Mouse (Mus musculus) heart, embryonic 15.5 days (tissue): ENCODE measurements around the gene Slc25a51. TPM values are rescaled to one million over a fixed set of nuclear protein-coding genes. Genes with fewer than 3 reads are reported as not detected.
A peak's percentile ranks its signal among the peaks of the same experiment; 100 is the strongest.

Experiments used
- ATAC-seq: fragments of 200-750 bp; cut with Nextera tagmentation; replicated peaks from 2 replicates; pipeline ENCODE4 v1.8.0; 2017; ENCODE audit warnings: low read depth, moderate TSS enrichment; ENCODE audit not compliant: insufficient number of reproducible peaks, insufficient read depth, low FRiP score
- H3K27ac ChIP-seq: fragments of 300-500 bp; sonication (generic); 2 replicates; pipeline ENCODE4 v1.5.1; 2015; ENCODE audit warnings: mild to moderate bottlenecking, inconsistent platforms
- H3K27me3 ChIP-seq: fragments of 300-500 bp; sonication (generic); 2 replicates; pipeline ENCODE4 v1.6.1; 2015; ENCODE audit warnings: inconsistent platforms
- H3K36me3 ChIP-seq: fragments of 300-500 bp; sonication (generic); 2 replicates; pipeline ENCODE4 v1.6.1; 2015; ENCODE audit warnings: mild to moderate bottlenecking, inconsistent platforms
- H3K4me1 ChIP-seq: fragments of 300-500 bp; sonication (generic); replicated peaks from 2 replicates; pipeline ENCODE4 v1.6.1; 2015; ENCODE audit warnings: inconsistent platforms
- H3K4me2 ChIP-seq: fragments of 300-500 bp; sonication (generic); 2 replicates; pipeline ENCODE4 v1.6.1; 2015; ENCODE audit warnings: inconsistent platforms, mild to moderate bottlenecking, moderate library complexity
- H3K4me3 ChIP-seq: fragments of 300-500 bp; sonication (generic); 2 replicates; pipeline ENCODE4 v1.5.1; 2015; ENCODE audit warnings: mild to moderate bottlenecking, inconsistent platforms
- H3K9ac ChIP-seq: fragments of 300-500 bp; sonication (generic); 2 replicates; pipeline ENCODE4 v1.6.1; 2015; ENCODE audit warnings: mild to moderate bottlenecking, inconsistent platforms
- H3K9me3 ChIP-seq: fragments of 300-500 bp; sonication (generic); replicated peaks from 2 replicates; pipeline ENCODE4 v1.6.1; 2016; ENCODE audit warnings: inconsistent platforms
- WGBS: fragments of 180-500 bp; shearing (Covaris S2); methylation state at CpG from one replicate; pipeline ENCODE4 v1.1.7; 2015; ENCODE audit warnings: mixed read lengths; 5-methylcytosine and 5-hydroxymethylcytosine counted together
- polyA plus RNA-seq: library from polyadenylated mRNA; unstranded; fragments of >200 nt; fragmentation: Nextera tagmentation; extraction: Ambion mirVana; gene quantifications from 2 replicates; pipeline ENCODE4 v1.2.1, GENCODE M21; 2015

Gene Slc25a51
- polyA plus RNA-seq, 1 experiment from 2014 or later = 71.7 TPM

GRCm38 (mm10) chr4:45423406-45423805 is 14.8 kb upstream of the Slc25a51 start:
- Histone ChIP-seq H3K4me2 (no peak overlapping the region), H3K36me3 (no peaks in the 10 kb centered on the region), H3K27me3 (no peaks in the 10 kb centered on the region), H3K4me1 (peaks cover 41% of the 10 kb centered on the region), H3K4me3 (no peak overlapping the region), H3K9me3 (no peaks in the 10 kb centered on the region), H3K9ac (no peak overlapping the region), H3K27ac (no peak overlapping the region)
- WGBS = 42% methylated on average over 8 of the region's 8 CpGs
- ATAC-seq = 0 out of 2 replicates have a peak, but pooled peaks have one; percentile 5

GRCm38 (mm10) chr4:45422640-45423039 is 14.1 kb upstream of the Slc25a51 start:
- Histone ChIP-seq H3K9me3 (no peaks in the 10 kb centered on the region), H3K4me3 (no peak overlapping the region), H3K4me1 (peaks cover 46% of the 10 kb centered on the region), H3K9ac (no peak overlapping the region), H3K36me3 (no peaks in the 10 kb centered on the region), H3K27ac (peak overlapping the region; percentile 64), H3K27me3 (no peaks in the 10 kb centered on the region), H3K4me2 (no peak overlapping the region)
- WGBS = 57% methylated on average over 10 of the region's 10 CpGs
- ATAC-seq = no peak

DNA sequence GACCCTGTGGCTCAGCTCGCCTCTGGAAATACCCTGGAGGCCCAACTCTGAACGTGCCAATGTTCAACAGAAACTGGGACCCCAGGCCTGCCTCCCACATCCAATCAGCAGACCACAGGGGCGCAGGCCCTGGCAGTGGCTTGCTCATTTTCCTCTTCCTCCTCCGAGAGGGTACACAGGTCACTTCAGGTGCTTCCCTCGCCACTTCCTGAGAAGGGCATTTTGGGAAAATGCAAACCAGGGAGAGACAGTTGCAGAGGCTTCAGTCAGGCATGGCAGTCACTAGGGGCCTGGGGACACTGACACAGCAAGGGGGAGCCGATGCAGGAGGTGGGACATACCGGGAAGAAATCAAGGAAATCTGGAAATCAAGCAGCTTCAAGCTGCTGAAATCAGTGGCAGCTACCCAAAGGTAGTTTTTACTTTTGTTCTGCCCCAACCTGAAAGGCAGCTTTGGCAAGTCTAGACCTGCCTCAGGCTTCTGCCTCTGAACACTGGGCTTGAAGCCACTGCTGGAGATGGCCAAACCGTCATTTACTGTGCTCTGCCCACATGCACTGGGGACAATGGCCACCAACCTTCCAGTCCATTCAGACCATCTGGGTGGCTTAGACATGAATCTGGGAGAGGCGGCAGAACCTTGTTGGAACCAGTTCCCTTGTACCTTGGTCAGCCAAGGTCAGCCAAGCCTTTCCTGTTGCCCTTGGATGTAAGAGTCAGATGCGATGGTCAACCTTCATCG is 13.1 kb upstream of the Slc25a51 start:
- no peak for ATAC-seq
- peaks cover 46% of the 10 kb centered on the region for H3K4me1 ChIP-seq
- no peak overlapping the region for H3K4me2 ChIP-seq
- H3K9me3 ChIP-seq = no peaks in the 10 kb centered on the region
- no peak overlapping the region for H3K4me3 ChIP-seq
- no peaks in the 10 kb centered on the region for H3K27me3 ChIP-seq
- no peak overlapping the region for H3K9ac ChIP-seq
- H3K27ac ChIP-seq = peak overlapping the region; percentile 64
- H3K36me3 ChIP-seq = no peaks in the 10 kb centered on the region
- WGBS = 82% methylated on average over 11 of the region's 11 CpGs

- no peaks in the 10 kb centered on the region for H3K9me3 ChIP-seq
- WGBS = 70% methylated on average over 3 of the region's 3 CpGs
- ATAC-seq = no peak
- H3K27ac ChIP-seq = peak overlapping the region; percentile 42
- no peak overlapping the region for H3K9ac ChIP-seq
- H3K4me2 ChIP-seq = no peak overlapping the region
- no peak overlapping the region for H3K4me3 ChIP-seq
- no peaks in the 10 kb centered on the region for H3K27me3 ChIP-seq
- no peaks in the 10 kb centered on the region for H3K36me3 ChIP-seq
- peaks cover 46% of the 10 kb centered on the region for H3K4me1 ChIP-seq
Observed at GRCm38 (mm10) chr4:45420733-45421132, 12.2 kb upstream of the Slc25a51 start.

DNA sequence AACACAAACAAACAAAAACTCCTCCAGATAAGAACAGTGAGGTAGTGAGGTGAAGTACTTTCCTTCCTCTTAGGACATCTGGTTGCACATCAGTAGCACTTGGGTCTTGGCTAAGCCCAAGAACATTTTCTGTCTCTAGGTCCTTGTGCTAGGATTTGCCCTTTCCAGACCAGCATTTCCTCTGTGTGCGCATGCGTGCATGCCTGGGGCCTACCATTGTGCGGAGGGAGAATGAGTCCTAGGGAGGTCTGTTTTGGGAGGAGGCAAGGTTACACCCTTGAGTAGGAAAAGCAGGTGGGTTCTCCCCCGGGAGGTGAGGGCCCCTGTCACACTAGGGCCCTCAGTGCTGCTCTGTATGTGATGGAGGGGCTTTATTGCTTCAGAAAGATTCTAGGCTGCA is 10.5 kb upstream of the Slc25a51 start:
- Histone ChIP-seq H3K4me3 (no peak overlapping the region), H3K9me3 (no peaks in the 10 kb centered on the region), H3K27me3 (no peaks in the 10 kb centered on the region), H3K4me2 (no peak overlapping the region), H3K4me1 (peaks cover 45% of the 10 kb centered on the region), H3K36me3 (no peaks in the 10 kb centered on the region), H3K9ac (no peak overlapping the region), H3K27ac (no peak overlapping the region)
- WGBS = 87% methylated on average over 4 of the region's 4 CpGs
- ATAC-seq = no peak

DNA sequence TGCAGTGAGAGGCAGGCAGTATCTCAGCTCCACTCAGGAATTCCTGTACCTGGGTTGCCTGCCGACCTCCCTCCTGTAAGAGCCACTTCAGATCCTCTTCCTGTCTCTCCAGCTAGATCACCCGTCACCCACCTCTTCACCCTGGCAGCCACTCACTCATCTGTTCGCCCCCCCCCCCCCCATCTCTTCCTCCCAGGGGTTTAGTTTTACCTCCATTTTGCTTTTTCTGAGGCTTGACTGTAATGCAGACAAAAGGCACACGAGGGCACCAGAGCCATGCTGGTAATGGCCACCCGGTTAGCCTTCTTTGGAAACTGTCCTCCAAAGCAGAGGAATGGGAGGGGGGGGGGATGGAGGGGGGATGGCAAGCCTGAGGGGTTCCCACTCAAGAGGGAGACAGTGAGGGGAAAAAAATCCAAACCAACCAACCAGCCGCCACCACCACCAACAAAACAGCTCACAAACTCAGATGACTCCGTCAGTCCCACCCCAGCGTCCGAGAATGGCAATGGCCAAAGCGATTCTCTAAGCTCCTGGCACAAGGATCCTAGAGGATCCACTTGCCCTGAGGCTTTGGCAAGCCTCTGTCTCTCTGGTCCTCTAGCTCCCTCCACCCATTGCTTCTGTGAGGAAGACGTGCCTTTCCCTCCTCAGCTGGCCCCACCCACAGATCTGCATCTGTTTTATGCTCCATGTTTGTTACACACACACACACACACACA is 9.8 kb upstream of the Slc25a51 start:
- no peaks in the 10 kb centered on the region for H3K9me3 ChIP-seq
- H3K4me1 ChIP-seq = peaks cover 38% of the 10 kb centered on the region
- H3K27ac ChIP-seq = no peak overlapping the region
- H3K9ac ChIP-seq = no peak overlapping the region
- ATAC-seq = no peak
- peak overlapping the region; percentile 48 for H3K4me2 ChIP-seq
- no peaks in the 10 kb centered on the region for H3K36me3 ChIP-seq
- no peaks in the 10 kb centered on the region for H3K27me3 ChIP-seq
- H3K4me3 ChIP-seq = no peak overlapping the region
- 19% methylated on average over 10 of the region's 11 CpGs for WGBS

- Histone ChIP-seq H3K27me3 (no peaks in the 10 kb centered on the region), H3K27ac (no peak overlapping the region), H3K4me3 (no peak overlapping the region), H3K36me3 (no peaks in the 10 kb centered on the region), H3K4me2 (no peak overlapping the region), H3K9ac (no peak overlapping the region), H3K4me1 (peaks cover 25% of the 10 kb centered on the region), H3K9me3 (no peaks in the 10 kb centered on the region)
- no peak for ATAC-seq
- 66% methylated on average over 7 of the region's 7 CpGs for WGBS
Observed at GRCm38 (mm10) chr4:45416314-45416713, 7.7 kb upstream of the Slc25a51 start.

DNA sequence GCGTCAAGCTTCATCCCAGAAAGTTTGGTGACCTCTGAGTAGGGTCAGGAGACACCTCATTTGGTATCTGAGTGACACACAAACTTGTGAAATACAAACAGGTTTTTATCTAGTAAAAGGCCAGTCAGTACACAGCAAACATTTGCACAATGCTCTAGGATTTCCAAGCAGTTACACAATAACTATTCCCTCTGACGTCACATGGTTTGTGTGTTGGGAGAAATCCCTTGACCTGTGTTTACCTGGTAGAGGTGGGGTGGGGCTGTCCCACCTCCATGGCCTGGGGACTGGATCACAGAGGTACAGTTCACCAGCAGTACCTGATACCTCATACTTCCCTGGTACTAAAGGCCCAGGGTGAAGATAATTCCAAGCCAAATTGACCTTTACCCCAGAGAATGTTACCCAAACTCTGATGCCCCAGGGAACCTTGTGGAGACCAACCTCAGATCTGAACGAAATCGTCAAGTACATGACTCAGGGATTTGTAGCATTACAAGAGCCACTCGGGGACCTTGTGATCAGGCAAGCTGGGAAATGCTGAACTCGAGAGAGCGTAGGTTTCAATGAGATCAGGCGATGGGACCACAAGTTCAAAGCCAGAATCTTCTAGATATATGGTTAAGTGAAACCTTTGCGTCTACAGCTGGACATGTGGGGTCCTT is 5.2 kb upstream of the Slc25a51 start:
- no peaks in the 10 kb centered on the region for H3K36me3 ChIP-seq
- no peak for ATAC-seq

GRCm38 (mm10) chr4:45412433-45413192 is 4.0 kb upstream of the Slc25a51 start:
- no peak overlapping the region for H3K4me3 ChIP-seq

More for the DNA sequence above, 5.2 kb upstream of the Slc25a51 start:
- Histone ChIP-seq H3K27ac (no peak overlapping the region), H3K9ac (no peak overlapping the region), H3K9me3 (no peaks in the 10 kb centered on the region), H3K4me3 (no peak overlapping the region), H3K27me3 (no peaks in the 10 kb centered on the region), H3K4me1 (peaks cover 18% of the 10 kb centered on the region), H3K4me2 (no peak overlapping the region)
- WGBS = 81% methylated on average over 9 of the region's 9 CpGs

GRCm38 (mm10) chr4:45411181-45411790 is 2.7 kb upstream of the Slc25a51 start:
- WGBS = 87% methylated on average over 8 of the region's 8 CpGs
- peaks cover 22% of the 10 kb centered on the region for H3K4me1 ChIP-seq
- ATAC-seq = no peak
- no peak overlapping the region for H3K4me2 ChIP-seq
- no peaks in the 10 kb centered on the region for H3K36me3 ChIP-seq
- no peak overlapping the region for H3K4me3 ChIP-seq
- H3K27ac ChIP-seq = no peak overlapping the region
- no peaks in the 10 kb centered on the region for H3K9me3 ChIP-seq
- no peaks in the 10 kb centered on the region for H3K27me3 ChIP-seq
- H3K9ac ChIP-seq = no peak overlapping the region

More at GRCm38 (mm10) chr4:45412433-45413192, 4.0 kb upstream of the Slc25a51 start:
- H3K4me2 ChIP-seq = no peak overlapping the region
- no peak overlapping the region for H3K9ac ChIP-seq
- H3K9me3 ChIP-seq = no peaks in the 10 kb centered on the region
- no peak for ATAC-seq
- no peak overlapping the region for H3K27ac ChIP-seq
- H3K36me3 ChIP-seq = no peaks in the 10 kb centered on the region
- H3K27me3 ChIP-seq = no peaks in the 10 kb centered on the region
- WGBS = 60% methylated on average over 16 of the region's 16 CpGs
- H3K4me1 ChIP-seq = peaks cover 9% of the 10 kb centered on the region
